Mouse (Mus musculus) limb, embryonic 11.5 days (tissue): ENCODE measurements around the gene Ncbp2. TPM values are rescaled to one million over a fixed set of nuclear protein-coding genes. Genes with fewer than 3 reads are reported as not detected.

Experiments
- ATAC-seq: fragments of 200-750 bp; cut with Nextera tagmentation; 2 replicates; pipeline ENCODE4 v1.8.0; 2017; ENCODE audit warnings: low read depth; ENCODE audit not compliant: insufficient number of reproducible peaks, low FRiP score, low TSS enrichment
- DNase-seq: peaks from one replicate; pipeline ENCODE4 v3.0.0-alpha.2; 2015; ENCODE audit warnings: low spot score
- H3K27ac ChIP-seq: fragments of 300-500 bp; sonication (generic); replicated peaks from 2 replicates; pipeline ENCODE4 v1.5.1; 2014; ENCODE audit warnings: low read depth, mild to moderate bottlenecking, low read length
- H3K27me3 ChIP-seq: fragments of 300-500 bp; sonication (generic); 2 replicates; pipeline ENCODE4 v1.6.1; 2014; ENCODE audit warnings: mild to moderate bottlenecking, low read length, mixed read lengths; ENCODE audit not compliant: control insufficient read depth, insufficient read depth
- H3K36me3 ChIP-seq: fragments of 300-500 bp; sonication (generic); 2 replicates; pipeline ENCODE4 v1.6.1; 2014; ENCODE audit warnings: mild to moderate bottlenecking, low read length, moderate library complexity, mixed read lengths; ENCODE audit not compliant: control insufficient read depth, insufficient read depth
- H3K4me1 ChIP-seq: fragments of 300-500 bp; sonication (generic); 2 replicates; pipeline ENCODE4 v1.6.1; 2014; ENCODE audit warnings: low read length, mixed read lengths; ENCODE audit not compliant: control insufficient read depth, insufficient read depth
- H3K4me2 ChIP-seq: fragments of 300-500 bp; sonication (generic); 2 replicates; pipeline ENCODE4 v1.6.1; 2014; ENCODE audit warnings: low read depth, mild to moderate bottlenecking, moderate library complexity; ENCODE audit not compliant: severe bottlenecking
- H3K4me3 ChIP-seq: fragments of 300-500 bp; sonication (generic); 2 replicates; pipeline ENCODE4 v1.5.1; 2014; ENCODE audit warnings: low read depth, low read length
- H3K9ac ChIP-seq: fragments of 300-500 bp; sonication (generic); 2 replicates; pipeline ENCODE4 v1.6.1; 2014; ENCODE audit warnings: mild to moderate bottlenecking, low read length
- H3K9me3 ChIP-seq: fragments of 300-500 bp; sonication (generic); 2 replicates; pipeline ENCODE4 v1.6.1; 2016; ENCODE audit warnings: low read length; ENCODE audit not compliant: control insufficient read depth
- WGBS: fragments of 180-500 bp; shearing (Covaris S2); extraction: QIAGEN DNeasy Blood & Tissue Kit; methylation state at CpG from one replicate; pipeline ENCODE4 v1.1.7; 2014; 5-methylcytosine and 5-hydroxymethylcytosine counted together
- polyA plus RNA-seq: library from polyadenylated mRNA; unstranded; fragments of >200 nt; fragmentation: Nextera tagmentation; extraction: Ambion mirVana; gene quantifications from 2 replicates; pipeline ENCODE4 v1.2.1, GENCODE M21; 2014

Gene Ncbp2
- polyA plus RNA-seq, 1 experiment from 2014 or later = 160 TPM

DNA sequence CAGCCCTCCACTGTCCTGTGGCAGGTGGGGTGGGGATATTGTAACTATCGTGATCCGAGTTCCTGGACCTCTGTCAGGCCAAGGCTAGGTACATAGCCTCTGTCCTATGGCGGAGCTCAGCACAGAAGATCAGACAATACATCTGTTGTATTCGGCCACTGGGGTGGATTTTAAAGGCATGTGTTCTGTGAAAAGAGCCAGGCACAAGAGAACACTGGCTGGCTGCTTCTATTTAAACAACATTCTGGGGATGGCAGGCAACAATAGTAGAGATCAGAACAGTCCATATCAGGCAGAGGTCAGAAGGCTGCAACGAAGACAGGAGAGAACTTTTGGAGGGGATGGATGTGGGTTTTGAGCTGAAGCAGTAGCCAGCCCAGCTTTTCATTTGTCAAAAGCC, 16.1 kb upstream of the Ncbp2 start:
- Histone ChIP-seq H3K27me3 (peaks cover 37% of the 10 kb centered on the region), H3K9me3 (no peaks in the 10 kb centered on the region), H3K36me3 (no peaks in the 10 kb centered on the region), H3K4me2 (no peak overlapping the region), H3K4me1 (0 out of 2 replicates have a peak, but pooled peaks cover 7% of the 10 kb centered on the region), H3K27ac (no peak overlapping the region), H3K9ac (no peak overlapping the region), H3K4me3 (no peak overlapping the region)
- 73% methylated on average over 5 of the region's 5 CpGs for WGBS
- DNase-seq (no peak), ATAC-seq (no peak)

- DNase-seq (peak; percentile 90), ATAC-seq (peak; percentile 85)
- H3K9ac ChIP-seq = peak overlapping the region; percentile 54
- H3K27ac ChIP-seq = no peak overlapping the region
- 0 out of 2 replicates have a peak, but pooled peaks cover 7% of the 10 kb centered on the region for H3K4me1 ChIP-seq
- 2% methylated on average over 50 of the region's 50 CpGs for WGBS
- H3K4me3 ChIP-seq = peak overlapping the region; percentile 42
- no peaks in the 10 kb centered on the region for H3K9me3 ChIP-seq
- H3K27me3 ChIP-seq = peaks cover 37% of the 10 kb centered on the region
- H3K4me2 ChIP-seq = peak overlapping the region; percentile 78
- no peaks in the 10 kb centered on the region for H3K36me3 ChIP-seq
Measured at GRCm38 (mm10) chr16:31932840-31933697, 15.2 kb upstream of the Ncbp2 start.

GRCm38 (mm10) chr16:31933751-31934549, 14.4 kb upstream of the Ncbp2 start, which contains the start of gene Pigz:
Gene Pigz, plus strand, starts transcription at chr16:31933851.
- 0 out of 2 replicates have a peak, but pooled peaks cover 7% of the 10 kb centered on the region for H3K4me1 ChIP-seq
- H3K4me3 ChIP-seq = peak within 1 kb of the TSS; percentile 42
- peaks cover 37% of the 10 kb centered on the region for H3K27me3 ChIP-seq
- peak within 1 kb of the TSS; percentile 78 for H3K4me2 ChIP-seq
- H3K27ac ChIP-seq = no peak within 1 kb of the TSS
- H3K9ac ChIP-seq = peak within 1 kb of the TSS; percentile 54
- ATAC-seq = no peak
- DNase-seq = peak; percentile 50
- H3K36me3 ChIP-seq = no peaks in the 10 kb centered on the region
- WGBS = 10% methylated on average over 42 of the region's 42 CpGs
- no peaks in the 10 kb centered on the region for H3K9me3 ChIP-seq

DNA sequence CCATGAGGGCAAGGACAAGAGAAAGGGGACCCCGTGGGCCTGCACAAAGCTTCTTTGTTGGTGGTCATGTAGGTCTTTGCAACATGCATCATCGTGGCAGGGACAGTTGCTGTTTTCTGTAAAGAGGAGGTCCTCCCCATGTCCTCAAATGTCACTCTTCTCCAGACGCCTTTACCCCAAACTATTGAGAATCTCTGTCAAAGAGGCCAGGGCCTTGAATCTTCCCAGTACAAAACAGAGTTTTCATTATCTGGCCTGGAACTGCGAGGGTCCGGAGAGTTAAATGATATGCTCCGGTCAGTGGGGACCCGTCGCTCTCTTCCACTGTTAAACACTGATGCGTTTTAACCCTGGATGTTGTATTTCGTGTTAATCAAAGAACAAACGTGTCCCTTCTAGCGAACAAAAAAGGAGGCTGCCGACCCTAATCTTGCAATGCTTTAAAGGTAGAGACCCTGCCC, 13.7 kb upstream of the Ncbp2 start:
- 0 out of 2 replicates have a peak, but pooled peaks cover 7% of the 10 kb centered on the region for H3K4me1 ChIP-seq
- no peak overlapping the region for H3K27ac ChIP-seq
- no peak overlapping the region; the same call in 1 of the 2 replicates for H3K4me2 ChIP-seq
- 21% methylated on average over 13 of the region's 13 CpGs for WGBS
- H3K27me3 ChIP-seq = peaks cover 37% of the 10 kb centered on the region
- no peak for ATAC-seq
- H3K9me3 ChIP-seq = no peaks in the 10 kb centered on the region
- peak; percentile 34 for DNase-seq
- H3K4me3 ChIP-seq = no peak overlapping the region
- no peak overlapping the region for H3K9ac ChIP-seq
- no peaks in the 10 kb centered on the region for H3K36me3 ChIP-seq

DNA sequence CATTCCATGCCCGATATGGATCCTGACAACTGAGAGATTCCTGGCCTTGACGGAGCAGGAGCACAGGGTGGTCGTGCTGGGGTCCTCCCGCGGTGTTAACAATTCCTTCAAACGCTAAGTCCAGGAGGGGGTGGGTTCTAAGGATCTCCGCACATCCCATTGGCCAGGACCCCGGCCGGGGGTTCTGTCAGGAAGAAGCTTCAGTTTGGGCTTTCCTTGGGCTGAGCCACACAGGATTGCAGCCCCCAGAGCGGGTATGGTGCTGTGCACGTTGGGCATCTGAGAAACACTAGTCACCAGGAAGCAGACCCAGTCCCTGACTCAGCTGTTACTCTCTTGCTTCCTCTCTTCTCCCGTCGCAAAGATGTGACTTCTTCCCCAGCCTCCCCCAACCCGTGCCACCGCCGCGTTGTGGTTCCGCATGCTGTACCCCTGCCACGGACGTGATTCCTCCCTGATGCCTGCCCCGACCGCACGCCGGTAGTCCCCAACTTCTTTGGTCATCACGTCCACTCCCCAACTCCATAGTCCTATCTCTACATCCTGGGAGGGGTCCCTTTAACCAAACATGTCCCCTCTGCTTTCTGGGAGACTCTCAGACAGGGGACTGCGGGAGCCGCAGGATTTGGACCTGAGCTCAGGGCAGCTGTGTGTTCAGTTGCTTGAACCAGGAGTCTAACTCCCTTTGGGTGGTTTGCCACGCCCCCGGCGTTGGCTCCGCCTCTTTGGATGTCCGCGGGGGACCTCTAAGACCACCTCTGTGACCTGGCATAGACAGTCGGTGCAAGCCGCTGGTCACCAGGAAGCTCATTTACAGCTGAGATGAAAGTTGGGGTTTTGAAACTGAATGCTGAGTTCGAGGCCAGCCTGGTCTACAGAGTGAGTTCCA, 13.0 kb upstream of the Ncbp2 start:
- Histone ChIP-seq H3K4me3 (peak overlapping the region; percentile 22; the same call in 1 of the 2 replicates), H3K27me3 (peaks cover 37% of the 10 kb centered on the region), H3K9ac (no peak overlapping the region; the same call in 1 of the 2 replicates), H3K4me1 (0 out of 2 replicates have a peak, but pooled peaks cover 7% of the 10 kb centered on the region), H3K4me2 (peak overlapping the region; percentile 39), H3K9me3 (no peaks in the 10 kb centered on the region), H3K36me3 (no peaks in the 10 kb centered on the region), H3K27ac (no peak overlapping the region)
- no peak for ATAC-seq
- WGBS = 5% methylated on average over 36 of the region's 36 CpGs
- peak; percentile 47 for DNase-seq

DNA sequence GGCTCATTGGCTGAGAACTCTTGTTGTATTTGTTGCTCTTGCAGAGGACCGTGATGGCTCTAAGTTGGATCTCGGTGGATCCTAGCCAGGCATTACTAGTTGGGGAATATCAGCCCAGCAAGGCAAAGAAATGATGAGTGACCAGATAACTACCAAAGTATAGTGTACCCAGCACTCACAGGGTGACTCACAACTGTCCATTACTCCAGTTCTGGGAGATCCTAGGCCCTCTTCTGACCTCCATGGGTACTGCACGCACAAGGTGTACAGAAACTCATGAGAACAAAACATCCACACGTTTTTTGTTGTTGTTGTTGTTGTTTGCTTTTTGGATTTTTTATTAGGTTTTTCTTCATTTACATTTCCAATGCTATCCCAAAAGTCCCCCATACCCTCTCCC, 11.7 kb upstream of the Ncbp2 start:
- H3K9me3 ChIP-seq = no peaks in the 10 kb centered on the region
- ATAC-seq = no peak

GRCm38 (mm10) chr16:31938856-31939255, 9.5 kb upstream of the Ncbp2 start:
- Histone ChIP-seq H3K9me3 (no peaks in the 10 kb centered on the region), H3K27ac (no peak overlapping the region), H3K27me3 (peaks cover 28% of the 10 kb centered on the region), H3K4me2 (no peak overlapping the region), H3K36me3 (no peaks in the 10 kb centered on the region), H3K9ac (no peak overlapping the region), H3K4me1 (0 out of 2 replicates have a peak, but pooled peaks cover 5% of the 10 kb centered on the region), H3K4me3 (no peak overlapping the region)
- ATAC-seq (no peak), DNase-seq (no peak)
- WGBS = 70% methylated on average over 6 of the region's 6 CpGs

More for the DNA sequence above, 11.7 kb upstream of the Ncbp2 start:
- H3K27me3 ChIP-seq = peaks cover 37% of the 10 kb centered on the region
- WGBS = 80% methylated on average over 4 of the region's 4 CpGs
- H3K4me2 ChIP-seq = no peak overlapping the region
- H3K4me3 ChIP-seq = no peak overlapping the region
- H3K9ac ChIP-seq = no peak overlapping the region
- 0 out of 2 replicates have a peak, but pooled peaks cover 7% of the 10 kb centered on the region for H3K4me1 ChIP-seq
- no peak overlapping the region for H3K27ac ChIP-seq
- DNase-seq = no peak
- H3K36me3 ChIP-seq = no peaks in the 10 kb centered on the region
